Mouse (Mus musculus): ENCODE measurements around the gene Clrn2. TPM values are rescaled to one million over a fixed set of nuclear protein-coding genes. Genes with fewer than 3 reads are reported as not detected.
"Not testable (repeated sequence)": the region's sequence is repeated elsewhere in the genome, so short reads cannot be mapped to it uniquely, and the experiment has no call there.

The Clrn2 gene
- not detected for total RNA-seq (2021)
- long read RNA-seq, experiment 1: 0 reads
- long read RNA-seq, experiment 2: 0 reads

DNA sequence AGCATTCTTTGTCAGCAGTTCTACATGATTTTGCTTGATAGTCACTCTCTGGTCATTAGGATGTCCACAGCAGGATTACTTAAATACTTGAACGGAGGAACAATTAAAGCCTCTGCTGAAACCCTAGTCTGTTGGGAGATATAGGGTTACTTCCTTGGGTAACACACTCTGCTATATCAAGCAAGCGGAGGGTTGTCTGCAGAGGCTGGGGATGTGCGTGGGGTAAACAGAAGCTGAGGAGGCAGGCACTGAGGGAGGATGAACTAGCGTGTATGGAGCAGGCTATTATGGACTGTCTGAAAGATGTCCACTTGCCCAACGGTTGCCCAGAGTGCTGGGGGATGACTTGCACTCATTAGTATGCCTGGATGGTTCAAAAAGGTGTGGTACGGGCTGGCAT is at the start of gene Clrn2:
Clrn2 (plus strand) TSS at position 301 of the 400 bp plus-strand sequence.
- no peak for DNase-seq (ENCODE audit: low spot score in 2 of 2)

DNA sequence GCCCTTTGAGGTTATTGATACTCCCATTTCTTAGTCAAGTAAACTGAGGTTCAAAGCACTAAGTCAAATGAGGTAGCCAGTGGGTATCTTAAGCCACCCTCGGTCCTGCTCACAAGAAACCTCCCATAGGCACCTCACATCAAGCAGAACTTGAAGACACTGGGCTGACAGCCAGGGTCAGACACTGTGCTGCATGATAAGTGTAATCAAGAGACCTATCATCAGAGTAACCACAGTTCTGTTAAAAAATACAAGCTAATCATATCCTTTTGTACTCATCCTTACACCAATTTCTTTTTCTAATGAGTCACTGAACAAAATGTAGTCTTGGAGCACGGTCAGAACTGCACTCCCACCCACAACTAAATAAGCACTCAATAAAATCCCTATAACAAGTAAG is 47.4 kb upstream of the Clrn2 start:
- DNase-seq (ENCODE audit: low spot score in 2 of 2): no peak

DNA sequence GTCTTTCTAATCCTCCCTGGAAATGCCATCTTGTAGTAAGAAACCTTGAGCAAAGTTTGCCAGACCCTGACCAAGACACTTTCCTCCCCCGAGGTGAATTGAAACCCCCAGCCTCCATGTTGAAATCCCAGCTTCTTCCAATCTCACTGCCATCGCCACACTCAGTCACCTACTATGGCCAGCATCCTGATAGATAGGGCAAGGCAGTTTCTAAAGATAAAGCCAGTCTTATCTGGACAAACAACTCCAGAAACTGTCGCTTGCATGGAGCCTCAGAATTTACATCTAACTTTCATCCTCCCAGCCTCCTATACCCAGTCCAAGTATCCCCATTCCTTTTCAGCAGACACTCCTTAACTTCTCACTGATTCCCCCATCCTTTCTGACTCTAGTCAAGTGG is 37.1 kb upstream of the Clrn2 start:
- DNase-seq (ENCODE audit: low spot score in 2 of 2): no peak

DNA sequence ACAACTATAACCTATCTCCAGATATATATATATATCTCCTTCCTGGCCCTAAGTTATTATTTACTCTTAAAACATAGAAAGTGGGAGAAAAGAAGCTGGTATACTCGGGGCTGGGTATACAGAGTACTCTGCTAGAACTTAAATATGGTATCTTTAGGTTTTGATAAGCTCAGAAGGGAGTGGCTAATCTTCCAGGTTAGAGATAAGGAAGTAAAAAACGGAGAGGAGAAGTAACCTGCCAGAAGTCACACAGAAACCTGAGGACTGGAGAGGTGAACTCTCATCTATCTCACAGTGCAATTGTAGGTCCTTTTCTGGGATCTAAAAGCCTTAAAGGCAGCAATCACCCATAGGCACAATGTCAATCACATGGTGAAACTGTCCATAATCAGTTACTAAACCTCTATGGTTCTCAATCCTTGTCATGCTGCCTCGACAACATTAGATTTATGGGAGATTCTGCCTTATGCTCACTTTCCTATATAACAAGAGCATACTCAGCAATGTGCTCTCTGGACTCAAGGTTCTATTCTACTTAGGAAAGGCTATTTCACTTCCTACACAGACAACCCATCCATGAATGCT is 35.6 kb upstream of the Clrn2 start:
- no peak for DNase-seq (ENCODE audit: low spot score in 2 of 2)

DNA sequence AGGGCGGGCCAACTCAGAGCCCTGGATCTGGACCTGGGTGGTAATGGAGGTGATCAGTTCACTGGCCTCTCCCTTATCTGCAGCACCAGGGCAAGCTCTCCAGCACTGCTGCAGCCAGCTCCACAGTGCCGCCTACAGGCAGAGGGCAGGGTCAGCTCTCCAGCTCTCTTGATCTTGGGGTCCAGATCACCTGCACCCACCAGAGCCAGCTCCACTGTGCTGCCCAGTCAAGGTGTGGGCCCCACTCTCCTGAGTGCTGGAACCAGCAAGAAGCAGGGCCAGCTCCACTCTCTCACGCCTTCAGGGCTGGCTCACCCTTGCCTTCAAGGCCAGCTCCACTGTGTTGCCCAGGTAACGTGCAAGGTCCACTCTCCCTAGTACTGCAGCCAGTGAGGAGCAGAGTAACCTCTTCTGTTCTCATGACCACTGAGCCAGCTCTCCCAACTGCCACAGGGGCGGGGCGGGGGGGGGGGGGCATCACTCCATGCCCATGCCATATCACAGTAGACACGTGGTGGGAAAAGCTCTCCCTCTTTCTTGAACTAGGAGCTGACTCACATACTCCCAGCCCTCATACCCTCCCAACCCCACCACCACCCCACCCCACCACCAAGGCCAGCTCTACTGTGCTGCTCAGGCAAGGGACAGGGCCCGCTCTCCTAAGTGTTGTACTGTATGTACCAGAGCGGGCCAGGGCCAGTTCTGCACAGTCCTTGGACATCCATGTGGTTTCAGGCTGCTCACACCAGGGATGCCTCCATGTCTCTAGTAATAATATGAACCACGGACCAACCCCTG is 33.5 kb upstream of the Clrn2 start:
- DNase-seq (ENCODE audit: low spot score in 2 of 2): no peak

DNA sequence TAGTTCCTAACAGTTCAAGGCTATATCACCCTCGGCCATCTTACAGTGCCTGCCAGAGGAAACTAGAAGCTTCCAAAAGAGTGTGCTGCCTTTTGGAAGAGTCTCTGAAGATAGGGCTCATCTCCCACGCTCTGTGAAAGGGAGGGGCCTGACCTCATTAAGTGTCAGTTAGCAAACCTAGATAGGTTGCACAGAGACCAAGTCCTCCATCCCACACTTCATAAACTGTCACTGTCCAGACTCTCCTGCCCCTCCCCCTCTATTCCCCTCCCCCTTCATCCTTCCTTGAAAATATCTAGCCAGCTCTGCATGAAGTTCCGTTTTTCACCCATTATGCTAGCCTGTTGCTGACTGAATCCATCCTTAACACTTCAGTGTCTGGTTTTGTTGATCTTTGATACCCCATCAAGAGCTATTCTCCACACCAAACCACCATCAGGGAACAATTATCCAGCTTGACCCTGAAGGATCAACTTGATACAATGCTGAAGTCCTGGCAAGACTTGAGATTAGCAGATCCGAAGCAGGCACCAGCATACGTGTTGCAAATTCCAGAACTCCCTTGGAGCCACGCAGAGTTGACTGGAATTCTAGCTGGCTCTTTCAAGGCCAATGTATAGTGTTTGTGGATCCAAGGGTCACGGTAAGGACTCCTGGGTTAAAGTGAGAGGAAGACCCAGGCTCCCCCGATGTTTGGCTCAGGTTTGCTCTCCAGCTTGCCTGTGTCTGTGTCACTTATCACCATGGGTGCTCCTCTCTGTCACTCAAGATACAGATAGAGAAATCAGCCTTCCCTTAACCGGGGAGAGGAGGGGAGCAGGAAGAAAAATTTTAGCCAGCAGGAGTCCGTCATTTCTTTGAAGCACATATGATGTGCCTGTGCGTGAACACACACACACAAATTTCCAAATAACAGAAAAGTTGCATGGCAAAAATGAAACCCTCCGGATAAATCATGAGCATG is 31.4 kb upstream of the Clrn2 start:
- DNase-seq (ENCODE audit: low spot score in 2 of 2): no peak

DNA sequence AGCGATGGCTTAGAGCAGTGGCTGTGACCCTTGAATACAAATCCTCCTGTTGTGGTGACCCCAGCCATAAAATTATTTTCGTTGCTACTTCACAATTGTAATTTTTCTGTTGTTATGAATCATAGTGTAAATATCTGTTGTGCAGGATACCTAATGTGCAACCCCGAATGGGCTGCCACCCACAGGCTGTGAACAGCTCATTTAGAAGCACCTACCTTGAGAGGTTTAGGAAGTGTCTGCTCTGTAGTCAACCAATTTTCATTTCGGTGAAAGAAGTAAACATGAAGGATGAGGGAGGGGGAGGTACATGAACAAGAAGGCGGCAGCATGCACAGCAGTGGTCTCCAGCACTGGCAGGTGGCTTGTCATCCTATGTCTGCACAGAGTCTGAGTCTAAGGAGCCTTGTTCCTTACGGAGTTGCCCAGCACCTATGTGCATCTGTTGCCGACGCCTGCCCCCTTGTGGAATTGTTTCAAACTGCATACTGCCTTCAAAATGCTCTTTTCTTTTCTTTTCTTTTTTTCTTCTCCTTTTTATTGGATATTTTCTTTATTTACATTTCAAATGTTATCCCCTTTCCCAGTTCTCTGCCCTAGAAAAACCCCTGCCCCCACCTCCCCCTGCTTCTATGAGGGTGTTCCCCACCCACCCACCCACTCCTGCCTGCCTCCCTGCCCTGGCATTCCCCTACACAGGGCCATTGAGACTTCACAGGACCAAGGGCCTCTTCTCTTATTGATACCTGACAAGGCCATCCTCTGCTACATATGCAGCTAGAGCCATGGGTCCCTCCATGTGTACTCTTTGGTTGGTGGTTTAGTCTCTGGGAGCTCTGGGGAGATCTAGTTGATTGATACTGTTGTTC is 29.3 kb upstream of the Clrn2 start:
- no peak for DNase-seq (ENCODE audit: low spot score in 2 of 2)

DNA sequence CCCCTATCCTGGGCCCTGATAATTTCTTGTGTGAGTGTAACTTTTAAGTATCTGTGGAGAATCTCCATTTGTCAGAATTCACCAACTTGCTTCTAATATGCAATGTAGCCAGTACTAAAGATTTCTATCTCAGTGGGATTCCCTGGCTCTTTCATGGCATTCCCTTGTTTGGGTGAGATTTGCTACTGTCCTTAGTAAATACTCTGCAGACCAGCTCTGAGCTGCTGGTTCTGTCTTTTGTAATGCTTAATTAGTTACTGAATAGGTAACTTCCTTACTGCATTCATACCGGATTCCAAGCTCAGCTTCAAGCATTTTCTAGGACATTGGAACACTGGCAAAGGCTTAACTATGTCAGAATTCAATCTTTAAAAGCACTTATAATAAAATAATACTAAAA is 27.8 kb upstream of the Clrn2 start:
- not testable (repeated sequence) for DNase-seq (ENCODE audit: low spot score in 2 of 2)

DNA sequence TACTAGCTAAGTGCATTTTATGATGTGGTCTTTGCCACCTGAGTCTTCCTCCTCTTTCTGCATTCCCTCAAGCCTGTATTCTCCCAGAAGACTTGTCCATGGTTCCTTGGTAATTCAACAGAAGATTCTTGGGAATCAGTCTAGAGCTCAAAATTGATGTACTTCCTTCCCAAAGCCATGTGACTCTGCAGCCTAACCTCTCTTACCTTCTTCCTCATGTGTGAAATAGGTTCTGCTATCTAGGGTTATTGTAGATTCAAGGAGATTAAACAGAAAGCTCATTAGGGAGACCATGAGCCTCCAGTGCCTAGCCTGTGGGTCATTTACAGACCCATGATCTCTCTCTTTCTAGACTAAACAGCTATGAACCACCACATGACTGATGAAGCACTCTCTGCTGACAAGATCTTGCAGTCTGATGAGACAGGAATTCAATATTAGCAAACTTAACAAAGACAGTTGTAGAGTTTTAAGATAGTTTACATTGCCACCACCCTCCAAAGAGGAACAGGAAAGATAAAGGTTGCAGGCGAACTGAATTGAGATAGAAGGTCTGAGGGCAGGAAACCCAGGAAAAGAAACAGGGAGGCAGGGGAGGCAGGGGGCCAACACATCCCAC is 27.0 kb upstream of the Clrn2 start:
- DNase-seq (ENCODE audit: low spot score in 2 of 2): no peak

DNA sequence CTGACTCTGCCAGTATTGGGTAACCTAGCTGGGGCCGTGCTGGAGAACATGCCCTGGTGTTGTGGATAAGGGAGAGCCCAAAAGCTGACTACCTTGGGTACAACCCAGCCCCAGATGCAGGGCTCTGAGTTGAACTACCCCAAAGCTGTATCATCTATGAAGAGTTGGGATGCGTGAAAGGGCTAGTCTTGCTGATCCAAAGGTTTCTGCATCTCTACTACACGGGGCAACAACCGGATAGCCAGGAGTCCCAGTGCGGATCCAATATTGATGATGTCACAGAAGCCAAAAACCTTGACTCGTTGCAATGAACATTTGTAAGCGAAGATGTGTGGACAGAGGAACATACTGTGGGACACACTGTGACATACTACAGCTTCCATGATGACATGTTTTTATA is 25.7 kb upstream of the Clrn2 start:
- no peak for DNase-seq (ENCODE audit: low spot score in 2 of 2)

DNA sequence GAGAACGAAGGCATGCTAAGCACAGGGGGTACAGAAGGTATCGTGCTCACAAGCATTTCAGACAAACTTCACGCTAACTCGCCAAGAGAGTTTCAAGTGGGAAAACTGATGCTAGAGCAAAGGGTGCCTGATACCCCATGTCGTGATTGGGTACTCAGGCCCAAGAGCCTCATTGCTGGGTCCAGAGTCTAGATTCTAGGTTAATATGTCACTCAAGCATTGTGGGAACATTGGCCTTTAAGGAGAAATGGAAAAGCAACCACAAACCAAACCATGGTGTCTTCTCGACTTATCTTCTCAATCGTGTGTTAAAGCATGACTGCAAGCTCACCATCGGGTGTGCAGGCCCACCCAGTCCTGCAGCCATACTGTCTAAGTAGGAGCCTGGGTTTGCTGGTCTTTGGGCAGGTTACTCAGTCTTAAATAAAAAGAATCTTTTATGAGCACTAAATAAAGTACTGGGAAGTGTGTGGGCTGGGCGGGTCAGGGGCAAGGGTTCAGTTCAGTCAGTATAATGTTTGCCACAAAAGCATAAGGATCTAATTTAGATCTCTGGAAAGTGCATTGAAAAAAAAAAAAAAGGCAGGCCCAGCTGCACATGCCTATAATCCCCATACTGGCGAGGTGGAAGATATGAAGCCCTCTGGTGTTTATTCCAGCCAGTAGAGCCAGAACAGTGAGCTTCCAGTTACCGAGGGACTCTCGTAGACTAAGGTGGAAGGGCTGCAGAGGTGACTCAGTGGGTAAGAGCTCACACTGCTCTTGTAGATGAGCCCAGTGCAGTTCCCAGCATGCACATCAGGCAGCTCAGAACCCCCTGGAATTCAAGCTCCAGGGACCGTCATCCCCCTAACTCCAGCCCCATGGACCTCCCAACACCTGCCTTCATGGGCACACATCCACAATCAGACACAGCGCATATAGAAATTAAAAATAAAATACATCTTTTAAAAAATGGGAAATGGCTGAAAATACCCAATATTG is 17.3 kb upstream of the Clrn2 start:
- DNase-seq (ENCODE audit: low spot score in 2 of 2): no peak

DNA sequence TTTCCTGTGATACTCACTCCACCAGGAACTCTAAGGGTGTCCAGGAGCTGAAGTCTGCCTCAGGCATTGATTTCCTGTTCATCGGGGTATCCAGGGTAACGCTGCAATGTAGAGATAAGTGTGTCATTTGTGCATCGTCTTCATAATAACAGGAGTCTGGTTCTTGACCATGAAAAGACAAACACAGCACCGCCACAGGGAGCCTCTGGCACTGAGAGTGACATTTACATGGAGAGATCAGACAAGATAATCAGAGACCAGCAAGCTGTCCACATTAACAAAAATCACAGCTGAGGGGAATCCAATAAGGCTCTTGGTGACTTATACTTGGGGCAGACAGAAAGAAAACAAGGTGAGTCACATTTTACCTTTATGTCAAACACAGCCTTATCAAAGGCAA is 15.7 kb upstream of the Clrn2 start:
- DNase-seq (ENCODE audit: low spot score in 2 of 2): no peak

DNA sequence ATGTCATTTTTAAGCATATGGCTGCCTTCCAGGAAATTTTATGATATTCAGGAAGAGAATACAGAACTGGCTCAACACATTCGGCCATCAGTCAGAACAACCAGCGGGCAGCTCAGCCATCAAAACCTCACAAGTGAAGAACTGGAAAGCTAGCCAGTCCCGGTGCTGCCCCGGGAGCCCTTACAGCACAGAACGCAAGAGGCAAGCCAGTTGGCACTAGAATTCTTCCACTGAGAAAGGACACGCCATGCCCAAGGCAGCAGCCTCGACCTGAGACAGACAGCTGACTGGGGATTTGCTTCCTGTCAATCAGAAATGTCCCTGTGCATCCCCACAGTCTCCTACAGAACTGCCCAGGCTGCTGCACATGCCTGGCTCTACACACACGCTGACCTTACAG is 15.2 kb upstream of the Clrn2 start:
- DNase-seq (ENCODE audit: low spot score in 2 of 2): no peak

DNA sequence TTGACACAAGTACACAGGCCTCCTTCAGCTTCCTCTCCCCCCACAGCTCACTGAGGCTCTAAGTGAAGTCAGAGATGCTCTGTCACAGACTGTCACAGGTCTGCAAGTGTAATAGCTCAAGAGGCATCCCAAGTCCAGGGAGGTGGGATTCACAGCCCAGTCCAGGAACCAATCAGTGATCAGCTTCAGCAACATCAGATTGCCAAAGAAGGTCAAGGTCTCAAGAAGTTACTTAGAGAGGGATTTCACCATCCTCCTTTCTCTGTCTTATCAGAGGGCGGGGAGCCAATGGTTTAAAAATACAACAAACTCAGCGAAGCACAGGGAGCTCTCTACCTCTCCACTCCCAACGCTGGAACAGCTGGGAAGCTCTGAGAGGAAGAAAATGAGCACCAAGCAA is 12.4 kb upstream of the Clrn2 start:
- DNase-seq (ENCODE audit: low spot score in 2 of 2): no peak

DNA sequence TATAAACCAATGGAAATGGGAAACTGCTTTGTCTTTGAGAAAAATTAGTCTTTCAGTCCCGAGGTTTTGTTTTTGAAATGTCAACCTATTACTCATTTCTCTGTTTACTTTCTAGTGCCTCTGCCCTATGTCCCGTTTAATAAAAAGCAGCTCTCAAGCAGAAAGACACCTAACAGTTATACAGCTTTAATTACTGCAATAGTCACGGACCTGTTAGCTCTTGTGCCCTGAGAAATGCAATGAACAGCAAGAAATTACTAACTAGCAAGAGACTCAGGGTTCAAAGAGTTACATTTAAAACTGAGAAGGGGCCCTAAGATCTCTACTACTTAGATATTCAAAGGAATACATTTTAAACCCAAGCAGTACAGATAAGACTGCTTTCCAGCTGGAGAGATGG is 11.8 kb upstream of the Clrn2 start:
- DNase-seq (ENCODE audit: low spot score in 2 of 2): no peak

DNA sequence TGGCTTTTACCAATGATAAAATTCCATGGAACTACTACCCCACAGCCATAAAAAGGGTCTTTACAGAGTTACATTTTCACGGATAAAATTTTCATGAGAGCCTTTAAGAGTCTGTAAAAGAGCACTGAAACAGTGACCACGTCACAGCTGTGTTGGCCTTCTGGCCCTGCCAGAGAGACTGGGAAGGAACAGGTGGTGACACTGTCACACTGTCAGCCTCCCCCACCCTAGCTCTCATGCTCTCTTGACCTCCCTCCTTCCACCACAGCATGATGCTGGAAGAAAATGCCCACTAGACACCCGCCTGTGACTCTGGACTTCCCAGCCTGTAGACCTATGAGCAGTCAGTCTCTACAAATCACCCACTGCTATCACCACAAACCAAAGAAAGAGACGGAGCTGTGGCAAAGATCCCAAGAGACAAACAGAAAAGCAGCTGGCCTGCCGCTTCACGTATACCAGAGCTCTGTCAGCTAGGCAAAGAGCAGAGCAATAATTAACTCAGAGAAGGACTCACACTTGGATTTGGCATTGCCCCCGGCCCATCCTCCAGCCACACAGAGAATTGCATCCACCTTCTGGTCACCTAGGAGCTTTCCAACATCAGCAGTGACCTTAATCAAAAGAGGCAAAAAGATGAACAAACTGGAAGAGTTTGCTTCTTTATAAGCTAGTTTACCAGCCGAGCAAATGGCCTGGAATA is 9.3 kb upstream of the Clrn2 start:
- no peak for DNase-seq (ENCODE audit: low spot score in 2 of 2)

DNA sequence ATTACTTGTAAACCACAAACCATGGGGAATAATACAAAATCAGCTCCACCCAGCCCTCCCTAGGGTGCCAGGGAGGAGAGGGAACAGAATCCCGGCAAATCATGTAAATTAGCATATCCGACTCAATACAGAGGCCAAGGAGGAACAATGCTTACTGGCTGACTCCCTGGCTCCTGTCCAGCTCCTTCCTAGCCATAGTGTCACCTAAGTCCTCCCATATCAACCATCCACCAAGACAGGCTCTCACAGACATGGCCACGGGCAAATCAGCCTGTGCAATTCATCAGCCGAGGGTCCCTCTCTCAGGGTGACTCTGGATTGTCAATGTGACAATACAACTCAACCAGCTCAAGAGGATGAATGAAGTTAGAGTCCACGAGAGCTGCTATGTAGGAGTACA is 4.9 kb upstream of the Clrn2 start:
- DNase-seq (ENCODE audit: low spot score in 2 of 2): no peak

DNA sequence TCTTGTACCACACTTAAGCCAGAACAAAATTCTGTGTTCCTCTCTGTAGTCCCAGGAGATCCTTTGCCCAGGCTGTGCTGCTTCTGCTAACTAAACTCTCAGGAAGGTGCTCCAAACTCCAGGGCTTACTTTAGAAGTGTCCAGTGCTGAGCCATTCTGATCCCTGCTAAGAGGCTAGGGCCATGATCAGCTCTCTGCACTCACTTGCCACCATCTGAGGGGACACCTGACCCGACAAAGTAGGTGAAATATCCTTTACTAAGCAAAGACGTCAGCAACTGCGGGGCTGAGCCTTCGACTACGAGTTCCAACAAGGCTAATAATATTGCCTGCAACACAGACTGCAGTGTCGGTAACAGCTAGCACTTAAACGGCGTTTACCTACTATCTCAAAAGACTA is 4.3 kb upstream of the Clrn2 start:
- no peak for DNase-seq (ENCODE audit: low spot score in 2 of 2)

Measured in adrenal gland, postnatal 4 days (tissue).